Mouse (Mus musculus) frontal cortex, adult 2 months (tissue): ENCODE data around the gene Gm6592. TPM values are rescaled to one million over a fixed set of nuclear protein-coding genes. Genes with fewer than 3 reads are reported as not detected.
"Not testable (repeated sequence)": the region's sequence is repeated elsewhere in the genome, so short reads cannot be mapped to it uniquely, and the experiment has no call there.

Source experiments
- DNase-seq, 2 experiments: peaks; one replicate each; pipeline ENCODE4 v3.0.0; 2022; ENCODE audit warnings: low spot score in 1 of 2; ENCODE audit errors: extremely low spot score in 1 of 2
- polyA plus RNA-seq: library from polyadenylated mRNA; depleted of rRNA; stranded (reverse); fragments of >200 nt; gene quantifications from 2 replicates; pipeline ENCODE4 v1.2.3, GENCODE M21; 2012; rRNA removed

Gm6592 gene
- polyA plus RNA-seq, result not detected in 2 replicates

- DNase-seq, result no peak
Measured at GRCm38 (mm10) chrX:8843694-8844093, at the start of gene Gm6592. TSS of gene Gm6592 (plus strand) at chrX:8843994.

- DNase-seq, result not testable (repeated sequence)
Measured at GRCm38 (mm10) chrX:8803391-8803790, 40.4 kb upstream of the Gm6592 start, which contains the start of gene Ssxb5. TSS of gene Ssxb5 (plus strand) at chrX:8803691.

- DNase-seq, result peak; percentile 4 to 78
Measured at GRCm38 (mm10) chrX:8832043-8832442, 11.8 kb upstream of the Gm6592 start.

- no peak for DNase-seq
Measured at GRCm38 (mm10) chrX:8852486-8852885, 8.7 kb downstream of the Gm6592 start.

GRCm38 (mm10) chrX:8864331-8864730 is 20.5 kb downstream of the Gm6592 start:
- peak; percentile 66 to 90 for DNase-seq

GRCm38 (mm10) chrX:8873953-8874352 is 30.2 kb downstream of the Gm6592 start, which contains the start of gene Gm5751:
TSS of gene Gm5751 (plus strand) at chrX:8874253.
- not testable (repeated sequence) for DNase-seq

GRCm38 (mm10) chrX:8884336-8884735 is 40.5 kb downstream of the Gm6592 start:
- DNase-seq, result no peak

GRCm38 (mm10) chrX:8891975-8892342 is 48.2 kb downstream of the Gm6592 start:
- DNase-seq, result no peak

GRCm38 (mm10) chrX:8892343-8893155 is 48.8 kb downstream of the Gm6592 start, which contains the start of gene B630019K06Rik:
TSS of gene B630019K06Rik (plus strand) at chrX:8892382.
- peak in 1 of 2 experiments; percentile 47 for DNase-seq

GRCm38 (mm10) chrX:8893182-8893651 is 49.4 kb downstream of the Gm6592 start:
- peak in 1 of 2 experiments; percentile 11 for DNase-seq

Other genes with a start within 250 kb of the Gm6592 start
- gene Ssxb8, start 153.2 kb upstream of the Gm6592 start, polyA plus RNA-seq, result 0.32 TPM in 1 of 2 replicates, not detected in the other
- not detected in 2 replicates for gene Ssx9, start 95.6 kb upstream of the Gm6592 start, polyA plus RNA-seq
- not detected in 2 replicates for gene Ssxb5, start 40.3 kb upstream of the Gm6592 start, polyA plus RNA-seq
- not detected in 2 replicates for gene Gm5751, start 30.3 kb downstream of the Gm6592 start, polyA plus RNA-seq
- 20.0 and 20.4 TPM in 2 replicates for gene B630019K06Rik, start 48.4 kb downstream of the Gm6592 start, polyA plus RNA-seq
- gene Fthl17b, start 119.0 kb downstream of the Gm6592 start, polyA plus RNA-seq, result not detected in 2 replicates
- gene Fthl17c, start 132.6 kb downstream of the Gm6592 start, polyA plus RNA-seq, result not detected in 2 replicates
- gene Fthl17d, start 142.8 kb downstream of the Gm6592 start, polyA plus RNA-seq, result not detected in 2 replicates
- gene Fthl17e, start 189.5 kb downstream of the Gm6592 start, polyA plus RNA-seq, result not detected in 2 replicates
- not detected in 2 replicates for gene Fthl17f, start 219.0 kb downstream of the Gm6592 start, polyA plus RNA-seq